Mouse (Mus musculus) lung, postnatal 0 days (tissue): Measurements from ENCODE around the gene Gm10318. TPM values are rescaled to one million over a fixed set of nuclear protein-coding genes. Genes with fewer than 3 reads are reported as not detected.

Source experiments
- ATAC-seq: fragments of 200-750 bp; cut with Nextera tagmentation; 2 replicates; pipeline ENCODE4 v1.8.0; 2017; ENCODE audit warnings: moderate library complexity
- DNase-seq: peaks from one replicate; pipeline ENCODE4 v3.0.0-alpha.2; 2016; ENCODE audit warnings: low spot score
- H3K27ac ChIP-seq: fragments of 300-500 bp; sonication (generic); 2 replicates; pipeline ENCODE4 v1.5.1; 2014; ENCODE audit warnings: antibody characterized with exemption, mild to moderate bottlenecking, low read length, mixed read lengths
- H3K27me3 ChIP-seq: fragments of 300-500 bp; sonication (generic); replicated peaks from 2 replicates; pipeline ENCODE4 v1.6.1; 2014; ENCODE audit warnings: low read length, mixed read lengths; ENCODE audit not compliant: insufficient read depth
- H3K36me3 ChIP-seq: fragments of 300-500 bp; sonication (generic); 2 replicates; pipeline ENCODE4 v1.6.1; 2014; ENCODE audit warnings: low read length, mixed read lengths; ENCODE audit not compliant: insufficient read depth
- H3K4me1 ChIP-seq: fragments of 300-500 bp; sonication (generic); 2 replicates; pipeline ENCODE4 v1.6.1; 2014; ENCODE audit warnings: antibody characterized with exemption, low read depth, low read length, mixed read lengths; ENCODE audit not compliant: insufficient read depth
- H3K4me2 ChIP-seq: fragments of 300-500 bp; sonication (generic); replicated peaks from 2 replicates; pipeline ENCODE4 v1.6.1; 2014; ENCODE audit warnings: low read depth, mild to moderate bottlenecking, low read length, moderate library complexity, mixed read lengths
- H3K4me3 ChIP-seq: fragments of 300-500 bp; sonication (generic); 2 replicates; pipeline ENCODE4 v1.5.1; 2014; ENCODE audit warnings: low read depth, low read length
- H3K9ac ChIP-seq: fragments of 300-500 bp; sonication (generic); replicated peaks from 2 replicates; pipeline ENCODE4 v1.6.1; 2014; ENCODE audit warnings: low read depth, mild to moderate bottlenecking
- H3K9me3 ChIP-seq: fragments of 300-500 bp; sonication (generic); 2 replicates; pipeline ENCODE4 v1.6.1; 2016; ENCODE audit warnings: low read length, mixed read lengths
- CTCF ChIP-seq: IDR thresholded peaks from 2 replicates; pipeline ENCODE4 v1.5.1; 2016; ENCODE audit warnings: antibody characterized with exemption, mild to moderate bottlenecking
- EP300 ChIP-seq: IDR thresholded peaks from 2 replicates; pipeline ENCODE4 v1.6.1; 2016; ENCODE audit warnings: antibody characterized with exemption, mild to moderate bottlenecking, control low read depth
- WGBS: fragments of 180-500 bp; shearing (Covaris S2); extraction: QIAGEN DNeasy Blood & Tissue Kit; methylation state at CpG from one replicate; pipeline ENCODE4 v1.1.7; 2014; 5-methylcytosine and 5-hydroxymethylcytosine counted together
- polyA plus RNA-seq: library from polyadenylated mRNA; unstranded; fragments of >200 nt; fragmentation: Nextera tagmentation; extraction: Ambion mirVana; gene quantifications from 2 replicates; pipeline ENCODE4 v1.2.1, GENCODE M21; 2015

Gene Gm10318
- not detected in 2 replicates for polyA plus RNA-seq

GRCm38 (mm10) chr10:77852559-77852958, at the start of gene Gm10318:
TSS of gene Gm10318 (plus strand) at chr10:77852859.
- ATAC-seq: no peak
- Histone ChIP-seq H3K27ac (no peak within 1 kb of the TSS), H3K4me1 (no peaks in the 10 kb centered on the region), H3K36me3 (no peaks in the 10 kb centered on the region), H3K9me3 (no peaks in the 10 kb centered on the region), H3K4me3 (no peak within 1 kb of the TSS), H3K27me3 (no peaks in the 10 kb centered on the region), H3K9ac (no peak within 1 kb of the TSS), H3K4me2 (no peak within 1 kb of the TSS)
- DNase-seq: no peak
- TF ChIP-seq EP300: no peak
- TF ChIP-seq CTCF: no peak
- 53% methylated on average over 8 of the region's 9 CpGs for WGBS

GRCm38 (mm10) chr10:77804095-77804494, 48.6 kb upstream of the Gm10318 start:
- Histone ChIP-seq H3K4me1 (no peaks in the 10 kb centered on the region), H3K9ac (no peak overlapping the region), H3K36me3 (no peaks in the 10 kb centered on the region), H3K4me2 (no peak overlapping the region), H3K27me3 (no peaks in the 10 kb centered on the region), H3K9me3 (no peaks in the 10 kb centered on the region), H3K27ac (no peak overlapping the region), H3K4me3 (no peak overlapping the region)
- WGBS: 37% methylated on average over 3 of the region's 3 CpGs
- TF ChIP-seq CTCF (no peak), EP300 (no peak)
- no peak for DNase-seq
- 0 out of 2 replicates have a peak, but pooled peaks have one; percentile 28 for ATAC-seq

GRCm38 (mm10) chr10:77811743-77812142, 40.9 kb upstream of the Gm10318 start, which contains the start of gene Gm9507:
TSS of gene Gm9507 (minus strand) at chr10:77811843.
- no peak within 1 kb of the TSS for H3K4me3 ChIP-seq
- no peaks in the 10 kb centered on the region for H3K4me1 ChIP-seq
- no peak within 1 kb of the TSS for H3K9ac ChIP-seq
- TF ChIP-seq CTCF: no peak
- TF ChIP-seq EP300: no peak
- no peaks in the 10 kb centered on the region for H3K9me3 ChIP-seq
- H3K27me3 ChIP-seq: no peaks in the 10 kb centered on the region
- 45% methylated on average over 5 of the region's 5 CpGs for WGBS
- ATAC-seq (no peak), DNase-seq (no peak)
- H3K4me2 ChIP-seq: no peak within 1 kb of the TSS
- H3K36me3 ChIP-seq: no peaks in the 10 kb centered on the region
- no peak within 1 kb of the TSS for H3K27ac ChIP-seq

- no peaks in the 10 kb centered on the region for H3K36me3 ChIP-seq
- H3K4me2 ChIP-seq: no peak within 1 kb of the TSS
- 34% methylated on average over 4 of the region's 4 CpGs for WGBS
- no peaks in the 10 kb centered on the region for H3K9me3 ChIP-seq
- no peaks in the 10 kb centered on the region for H3K27me3 ChIP-seq
- no peak within 1 kb of the TSS for H3K4me3 ChIP-seq
- no peak within 1 kb of the TSS for H3K9ac ChIP-seq
- TF ChIP-seq CTCF (no peak), EP300 (no peak)
- no peak within 1 kb of the TSS for H3K27ac ChIP-seq
- DNase-seq (no peak), ATAC-seq (no peak)
- no peaks in the 10 kb centered on the region for H3K4me1 ChIP-seq
Observed at GRCm38 (mm10) chr10:77814382-77814781, 38.3 kb upstream of the Gm10318 start, which contains the start of gene Gm2696. TSS of gene Gm2696 (plus strand) at chr10:77814682.

- no peak for TF ChIP-seq EP300
- peak; percentile 72 for TF ChIP-seq CTCF
Observed at GRCm38 (mm10) chr10:77815514-77815913, 37.1 kb upstream of the Gm10318 start.

GRCm38 (mm10) chr10:77818523-77818922, 34.1 kb upstream of the Gm10318 start:
- H3K27ac ChIP-seq: no peak overlapping the region
- no peak for ATAC-seq
- no peaks in the 10 kb centered on the region for H3K36me3 ChIP-seq
- 97% methylated on average over 4 of the region's 4 CpGs for WGBS
- no peak overlapping the region for H3K4me2 ChIP-seq
- H3K4me3 ChIP-seq: no peak overlapping the region
- H3K9me3 ChIP-seq: no peaks in the 10 kb centered on the region
- no peak for DNase-seq
- no peak overlapping the region for H3K9ac ChIP-seq
- no peaks in the 10 kb centered on the region for H3K4me1 ChIP-seq
- H3K27me3 ChIP-seq: no peaks in the 10 kb centered on the region
- TF ChIP-seq EP300 (no peak), CTCF (no peak)

More at GRCm38 (mm10) chr10:77815514-77815913, 37.1 kb upstream of the Gm10318 start:
- 24% methylated on average over 5 of the region's 5 CpGs for WGBS
- no peak overlapping the region for H3K4me2 ChIP-seq
- H3K27ac ChIP-seq: no peak overlapping the region
- H3K9me3 ChIP-seq: no peaks in the 10 kb centered on the region
- H3K36me3 ChIP-seq: no peaks in the 10 kb centered on the region
- DNase-seq: peak; percentile 5
- H3K27me3 ChIP-seq: no peaks in the 10 kb centered on the region
- ATAC-seq: no peak
- H3K4me3 ChIP-seq: no peak overlapping the region
- no peaks in the 10 kb centered on the region for H3K4me1 ChIP-seq
- H3K9ac ChIP-seq: no peak overlapping the region

- ATAC-seq (no peak), DNase-seq (no peak)
- Histone ChIP-seq H3K4me1 (no peaks in the 10 kb centered on the region), H3K36me3 (no peaks in the 10 kb centered on the region), H3K4me3 (no peak overlapping the region), H3K9ac (no peak overlapping the region), H3K27ac (no peak overlapping the region), H3K4me2 (no peak overlapping the region), H3K9me3 (no peaks in the 10 kb centered on the region), H3K27me3 (no peaks in the 10 kb centered on the region)
- 32% methylated on average over 4 of the region's 4 CpGs for WGBS
- TF ChIP-seq CTCF (no peak), EP300 (no peak)
Observed at GRCm38 (mm10) chr10:77819203-77819602, 33.5 kb upstream of the Gm10318 start.
